Mouse (Mus musculus) megakaryocyte, embryonic 14.5 days (primary cell): ENCODE results near the gene Pde11a. TPM values are rescaled to one million over a fixed set of nuclear protein-coding genes. Genes with fewer than 3 reads are reported as not detected.

Experiments used
- H3K27me3 ChIP-seq: replicated peaks from 2 replicates; pipeline ENCODE3; 2012; ENCODE audit warnings: inconsistent platforms
- H3K36me3 ChIP-seq: replicated peaks from 2 replicates; pipeline ENCODE3; 2012; ENCODE audit warnings: low read length, inconsistent platforms, mixed read lengths
- H3K4me1 ChIP-seq: 2 replicates; pipeline ENCODE4 v1.6.1; 2012; ENCODE audit warnings: inconsistent platforms
- H3K4me3 ChIP-seq: replicated peaks from 2 replicates; pipeline ENCODE3; 2012; ENCODE audit warnings: moderate library complexity, mild to moderate bottlenecking, inconsistent platforms
- H3K9me3 ChIP-seq: 2 replicates; pipeline ENCODE4 v1.6.1; 2012; ENCODE audit warnings: inconsistent platforms
- FLI1 ChIP-seq: IDR thresholded peaks from 2 replicates; pipeline ENCODE4 v1.6.1; 2012; ENCODE audit warnings: low read length, inconsistent platforms, mixed read lengths
- GATA1 ChIP-seq: IDR thresholded peaks from 3 replicates; pipeline ENCODE4 v1.6.1; 2012; ENCODE audit warnings: mixed read lengths, low read length, inconsistent platforms, borderline replicate concordance
- polyA plus RNA-seq: library from polyadenylated mRNA; stranded (reverse); fragments of >175 nt; gene quantifications from 2 replicates; pipeline ENCODE4 v1.2.3, GENCODE M21; 2012; ENCODE audit warnings: low replicate concordance; ENCODE audit not compliant: insufficient read depth

Gene Pde11a
- polyA plus RNA-seq, 1 experiment: not detected

- no peak overlapping the region for H3K4me3 ChIP-seq
- H3K36me3 ChIP-seq: no peaks in the 10 kb centered on the region
- H3K9me3 ChIP-seq: no peaks in the 10 kb centered on the region
- H3K27me3 ChIP-seq: peaks cover 19% of the 10 kb centered on the region
- no peaks in the 10 kb centered on the region for H3K4me1 ChIP-seq
- TF ChIP-seq GATA1 (no peak), FLI1 (no peak)
These were observed 323.1 kb downstream of the Pde11a start for GRCm38 (mm10) chr2:76015460-76015859.

DNA sequence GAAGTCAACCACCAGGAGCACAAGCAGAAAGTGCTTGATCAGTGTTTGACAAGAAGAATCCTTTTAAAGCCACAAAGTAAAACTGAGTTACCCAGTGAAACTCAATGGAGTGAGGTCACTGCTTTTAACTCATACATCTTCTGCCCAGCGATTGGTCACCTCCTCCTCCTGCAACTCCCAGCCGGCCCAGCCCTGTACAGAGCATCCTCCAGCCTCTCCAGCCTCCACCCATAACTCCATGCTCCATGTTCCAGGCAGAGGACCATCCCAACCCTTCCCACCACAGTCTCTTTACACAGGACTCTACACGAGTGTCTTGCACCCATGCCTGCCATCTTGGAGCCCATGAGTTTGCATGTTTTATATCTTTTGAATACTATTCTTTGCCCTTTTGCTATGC, 323.9 kb downstream of the Pde11a start:
- Histone ChIP-seq H3K36me3 (no peaks in the 10 kb centered on the region), H3K4me3 (no peak overlapping the region), H3K9me3 (no peaks in the 10 kb centered on the region), H3K27me3 (peaks cover 19% of the 10 kb centered on the region), H3K4me1 (no peaks in the 10 kb centered on the region)
- TF ChIP-seq FLI1 (no peak), GATA1 (no peak)

GRCm38 (mm10) chr2:76006194-76006593, 332.4 kb downstream of the Pde11a start:
- no peak for TF ChIP-seq GATA1
- TF ChIP-seq FLI1: no peak
- H3K27me3 ChIP-seq: peaks cover 13% of the 10 kb centered on the region
- no peaks in the 10 kb centered on the region for H3K9me3 ChIP-seq
- no peaks in the 10 kb centered on the region for H3K4me1 ChIP-seq
- H3K36me3 ChIP-seq: no peaks in the 10 kb centered on the region
- no peak overlapping the region for H3K4me3 ChIP-seq

- Histone ChIP-seq H3K9me3 (no peaks in the 10 kb centered on the region), H3K27me3 (peaks cover 25% of the 10 kb centered on the region), H3K4me3 (no peak overlapping the region), H3K4me1 (no peaks in the 10 kb centered on the region), H3K36me3 (no peaks in the 10 kb centered on the region)
- no peak for TF ChIP-seq FLI1
- TF ChIP-seq GATA1: no peak
These were observed 335.7 kb downstream of the Pde11a start for GRCm38 (mm10) chr2:76002899-76003298.

GRCm38 (mm10) chr2:76001392-76001791, 337.2 kb downstream of the Pde11a start:
- H3K9me3 ChIP-seq: no peaks in the 10 kb centered on the region
- H3K36me3 ChIP-seq: no peaks in the 10 kb centered on the region
- peaks cover 24% of the 10 kb centered on the region for H3K27me3 ChIP-seq
- TF ChIP-seq GATA1 (no peak), FLI1 (no peak)
- H3K4me3 ChIP-seq: no peak overlapping the region
- no peaks in the 10 kb centered on the region for H3K4me1 ChIP-seq

DNA sequence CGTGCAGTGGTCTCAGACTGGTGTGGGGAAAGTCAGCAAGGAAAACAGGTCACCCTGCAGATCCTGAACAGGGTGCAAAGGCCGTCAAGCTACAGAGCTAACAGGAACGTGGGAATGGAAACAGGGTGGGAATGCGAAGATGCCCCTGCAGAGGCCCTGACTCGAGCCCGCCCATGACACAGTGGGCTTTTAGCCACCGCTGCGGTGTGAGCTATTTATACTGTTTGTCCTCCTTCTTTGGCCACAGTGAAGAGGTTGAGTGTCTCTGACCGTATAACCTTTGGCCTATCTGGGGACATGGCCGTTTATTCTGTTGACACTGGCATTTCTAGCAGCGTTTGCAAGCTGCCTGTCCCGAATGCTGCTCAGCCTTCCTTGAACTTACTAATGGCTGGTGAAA, 338.9 kb downstream of the Pde11a start:
- TF ChIP-seq GATA1 (no peak), FLI1 (no peak)
- no peak overlapping the region for H3K4me3 ChIP-seq

GRCm38 (mm10) chr2:75998692-75999091, 339.9 kb downstream of the Pde11a start:
- Histone ChIP-seq H3K4me3 (no peak overlapping the region), H3K27me3 (peaks cover 33% of the 10 kb centered on the region), H3K36me3 (no peaks in the 10 kb centered on the region), H3K9me3 (no peaks in the 10 kb centered on the region), H3K4me1 (no peaks in the 10 kb centered on the region)
- no peak for TF ChIP-seq FLI1
- no peak for TF ChIP-seq GATA1

More for the DNA sequence above, 338.9 kb downstream of the Pde11a start:
- no peaks in the 10 kb centered on the region for H3K4me1 ChIP-seq
- peaks cover 30% of the 10 kb centered on the region for H3K27me3 ChIP-seq
- no peaks in the 10 kb centered on the region for H3K36me3 ChIP-seq
- H3K9me3 ChIP-seq: no peaks in the 10 kb centered on the region

DNA sequence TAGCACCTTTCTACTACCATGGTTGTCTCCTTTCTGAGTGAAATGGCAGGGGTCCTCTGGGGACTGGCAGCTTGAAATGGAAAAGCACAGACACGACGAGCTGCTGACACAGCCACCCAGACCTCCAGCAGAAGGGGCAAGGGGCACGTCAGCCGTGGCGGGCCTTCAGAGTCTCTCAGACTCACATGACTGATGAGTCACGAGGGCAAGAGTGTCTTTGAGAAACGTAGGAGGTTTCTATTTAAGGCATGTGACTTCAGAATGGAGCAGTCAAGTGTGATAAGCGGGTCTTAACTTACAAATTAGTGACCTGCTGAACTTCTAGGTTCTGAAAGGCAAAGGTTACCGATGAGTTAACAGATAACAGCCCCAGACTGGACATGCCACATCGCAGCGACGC, 340.8 kb downstream of the Pde11a start:
- H3K36me3 ChIP-seq: no peaks in the 10 kb centered on the region
- TF ChIP-seq FLI1 (no peak), GATA1 (no peak)
- H3K9me3 ChIP-seq: no peaks in the 10 kb centered on the region
- H3K27me3 ChIP-seq: peaks cover 37% of the 10 kb centered on the region
- no peak overlapping the region for H3K4me3 ChIP-seq
- H3K4me1 ChIP-seq: no peaks in the 10 kb centered on the region

DNA sequence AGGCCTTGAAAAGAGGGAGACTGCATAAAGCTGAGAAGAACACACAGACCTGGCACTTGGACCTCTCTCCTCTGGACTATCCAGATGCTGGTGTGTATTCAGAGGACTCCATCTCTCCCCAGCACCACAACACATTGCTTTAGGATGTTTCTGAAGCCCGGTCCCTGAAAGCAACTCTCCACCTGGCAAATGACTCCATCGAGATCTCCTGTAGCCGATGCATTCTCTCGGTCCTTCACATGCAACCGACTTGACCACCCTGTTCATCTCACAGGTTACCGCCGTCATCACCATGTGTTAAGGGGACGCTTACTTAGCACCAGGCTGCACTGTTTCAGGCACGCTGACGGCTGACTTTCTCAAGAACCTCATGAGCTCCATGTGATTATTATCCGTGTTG, 343.7 kb downstream of the Pde11a start:
- Histone ChIP-seq H3K9me3 (no peaks in the 10 kb centered on the region), H3K36me3 (no peaks in the 10 kb centered on the region), H3K27me3 (peaks cover 35% of the 10 kb centered on the region), H3K4me3 (no peak overlapping the region), H3K4me1 (peaks cover 8% of the 10 kb centered on the region)
- TF ChIP-seq FLI1: no peak
- TF ChIP-seq GATA1: no peak

GRCm38 (mm10) chr2:75991581-75992205, 346.9 kb downstream of the Pde11a start:
- Histone ChIP-seq H3K4me1 (peaks cover 8% of the 10 kb centered on the region), H3K4me3 (no peak overlapping the region), H3K36me3 (no peaks in the 10 kb centered on the region), H3K9me3 (no peaks in the 10 kb centered on the region), H3K27me3 (peaks cover 22% of the 10 kb centered on the region)
- TF ChIP-seq FLI1: no peak
- TF ChIP-seq GATA1: no peak
